Mouse (Mus musculus) CH12.LX (cell line): ENCODE measurements at regions not wholly inside any gene's neighbourhood (a gene's known extent, or its start where the extent isn't known, plus 50 kb on each side); places are given as distances from the start of the nearest gene placed in this dataset.

Experiments
- DNase-seq: peaks from one replicate; pipeline ENCODE4 v3.0.0-alpha.2; 2013; ENCODE audit errors: extremely low read depth
- H3K27ac ChIP-seq: 2 replicates; pipeline ENCODE4 v1.5.1; 2012; ENCODE audit warnings: low read depth, mild to moderate bottlenecking, control low read depth, moderate library complexity; ENCODE audit not compliant: insufficient read depth
- H3K27me3 ChIP-seq: replicated peaks from 2 replicates; pipeline ENCODE3; 2012; ENCODE audit warnings: inconsistent platforms
- H3K36me3 ChIP-seq, 2 experiments: replicated peaks in 1 of 2; 2 replicates each; pipeline versions ENCODE3 to v1.6.1; 2012; ENCODE audit warnings: inconsistent platforms in 1 of 2, low read length in 1 of 2, mild to moderate bottlenecking in 1 of 2, mixed read lengths in 1 of 2, moderate library complexity in 1 of 2; ENCODE audit not compliant: control insufficient read depth in 1 of 2, insufficient read depth in 1 of 2
- H3K4me1 ChIP-seq, 2 experiments: 2 replicates each; pipeline ENCODE4 v1.6.1; 2012; ENCODE audit warnings: inconsistent platforms in 1 of 2, moderate library complexity in 1 of 2; ENCODE audit not compliant: insufficient read depth in 2 of 2, control insufficient read depth in 1 of 2
- H3K4me2 ChIP-seq: 2 replicates; pipeline ENCODE4 v1.6.1; 2012; ENCODE audit warnings: low read depth, mild to moderate bottlenecking, control low read depth; ENCODE audit not compliant: poor library complexity, insufficient read depth, severe bottlenecking
- H3K4me3 ChIP-seq, 3 experiments: fragments of 150-350 bp in 1 of 3; sonication (generic) in 1 of 3; replicated peaks in 1 of 3; 2 replicates each; pipeline versions ENCODE3 to v1.5.1; 2011 to 2012; ENCODE audit warnings: low read depth in 2 of 3, low read length in 2 of 3, mild to moderate bottlenecking in 2 of 3, moderate library complexity in 2 of 3, control low read depth in 1 of 3, improper control_type of control experiment in 1 of 3, inconsistent platforms in 1 of 3, mixed read lengths in 1 of 3; ENCODE audit not compliant: poor library complexity in 1 of 3
- H3K79me2 ChIP-seq: replicated peaks from 2 replicates; pipeline ENCODE4 v1.6.1; 2012; ENCODE audit warnings: mild to moderate bottlenecking, moderate library complexity; ENCODE audit not compliant: control insufficient read depth, poor library complexity, insufficient read depth, severe bottlenecking; ENCODE audit errors: extremely low read depth
- H3K9ac ChIP-seq: 2 replicates; pipeline ENCODE4 v1.6.1; 2012; ENCODE audit warnings: low read depth, mild to moderate bottlenecking, control low read depth, moderate library complexity; ENCODE audit not compliant: insufficient read depth
- H3K9me3 ChIP-seq: replicated peaks from 2 replicates; pipeline ENCODE3; 2012; ENCODE audit warnings: low read length, inconsistent platforms, mixed read lengths
- CHD2 ChIP-seq: IDR thresholded peaks from 2 replicates; pipeline ENCODE4 v1.6.1; 2011; ENCODE audit warnings: low read length, improper control_type of control experiment
- E2F4 ChIP-seq: IDR thresholded peaks from 2 replicates; pipeline ENCODE4 v1.6.1; 2011; ENCODE audit warnings: low read depth, low read length, improper control_type of control experiment; ENCODE audit not compliant: insufficient replicate concordance
- ELF1 ChIP-seq: IDR thresholded peaks from 2 replicates; pipeline ENCODE4 v1.6.1; 2014; ENCODE audit warnings: low read depth, mild to moderate bottlenecking, inconsistent platforms, low read length, improper control_type of control experiment
- EP300 ChIP-seq: IDR thresholded peaks from 2 replicates; pipeline ENCODE4 v1.6.1; 2011; ENCODE audit warnings: low read length, improper control_type of control experiment
- ETS1 ChIP-seq: conservative IDR thresholded peaks from 2 replicates; pipeline ENCODE4 v1.6.1; 2012; ENCODE audit warnings: low read depth, mild to moderate bottlenecking, inconsistent platforms, low read length, improper control_type of control experiment, moderate library complexity
- GABPA ChIP-seq: IDR thresholded peaks from 2 replicates; pipeline ENCODE4 v1.6.1; 2012; ENCODE audit warnings: low read depth, low read length, improper control_type of control experiment, inconsistent platforms; ENCODE audit not compliant: insufficient replicate concordance
- JUND ChIP-seq: conservative IDR thresholded peaks from 2 replicates; pipeline ENCODE4 v1.6.1; 2011; ENCODE audit warnings: low read depth, low read length, improper control_type of control experiment
- KAT2A ChIP-seq: IDR thresholded peaks from 2 replicates; pipeline ENCODE4 v1.6.1; 2012; ENCODE audit warnings: low read length, improper control_type of control experiment, inconsistent platforms; ENCODE audit not compliant: insufficient replicate concordance
- MAFK ChIP-seq: IDR thresholded peaks from 2 replicates; pipeline ENCODE4 v1.6.1; 2011; ENCODE audit warnings: low read length, improper control_type of control experiment; ENCODE audit not compliant: insufficient replicate concordance
- MXI1 ChIP-seq: IDR thresholded peaks from 2 replicates; pipeline ENCODE4 v1.6.1; 2011; ENCODE audit warnings: mild to moderate bottlenecking, low read depth, low read length, improper control_type of control experiment
- MYC ChIP-seq: IDR thresholded peaks from 2 replicates; pipeline ENCODE4 v1.6.1; 2011; ENCODE audit warnings: low read depth, mild to moderate bottlenecking, improper control_type of control experiment, low read length
- NELFE ChIP-seq: IDR thresholded peaks from 2 replicates; pipeline ENCODE4 v1.6.1; 2011; ENCODE audit warnings: low read depth, low read length, improper control_type of control experiment
- NRF1 ChIP-seq: IDR thresholded peaks from 2 replicates; pipeline ENCODE4 v1.6.1; 2014; ENCODE audit warnings: low read depth, mild to moderate bottlenecking, inconsistent platforms, low read length, improper control_type of control experiment, moderate library complexity
- PAX5 ChIP-seq: IDR thresholded peaks from 2 replicates; pipeline ENCODE4 v1.6.1; 2012; ENCODE audit warnings: low read length, inconsistent platforms, mixed read lengths
- POLR2AphosphoS2 ChIP-seq: IDR thresholded peaks from 2 replicates; pipeline ENCODE4 v1.6.1; 2011; ENCODE audit warnings: low read depth, low read length, improper control_type of control experiment
- RCOR1 ChIP-seq: conservative IDR thresholded peaks from 2 replicates; pipeline ENCODE4 v1.6.1; 2012; ENCODE audit warnings: low read depth, mild to moderate bottlenecking, inconsistent platforms, low read length, improper control_type of control experiment
- SIN3A ChIP-seq: IDR thresholded peaks from 2 replicates; pipeline ENCODE4 v1.6.1; 2012; ENCODE audit warnings: low read length, improper control_type of control experiment, inconsistent platforms
- UBTF ChIP-seq: IDR thresholded peaks from 2 replicates; pipeline ENCODE4 v1.6.1; 2012; ENCODE audit warnings: low read depth, mild to moderate bottlenecking, inconsistent platforms, low read length, improper control_type of control experiment, moderate library complexity
- ZKSCAN1 ChIP-seq: IDR thresholded peaks from 2 replicates; pipeline ENCODE4 v1.6.1; 2012; ENCODE audit warnings: low read depth, inconsistent platforms, low read length, improper control_type of control experiment, borderline replicate concordance
- ZNF384 ChIP-seq: IDR thresholded peaks from 2 replicates; pipeline ENCODE4 v1.6.1; 2012; ENCODE audit warnings: low read depth, low read length, improper control_type of control experiment, inconsistent platforms
- dilution Hi-C: fragments of 300-500 bp; cut with MboI; formaldehyde crosslinking; loops from 2 replicates; pipeline ENCODE4 v1.14.3; 2020; ENCODE audit warnings: low sequenced_read_pairs; ENCODE audit not compliant: extremely low pct_unique_long_range_greater_than_20kb, extremely low pct_ligation_motif_present
- in situ Hi-C: fragments of 300-500 bp; cut with MboI; formaldehyde crosslinking; loops from 3 replicates; pipeline ENCODE4 v1.14.3; 2019; ENCODE audit warnings: low sequenced_read_pairs, low pct_ligation_motif_present, low pct_unique_long_range_greater_than_20kb, mixed read lengths

DNA sequence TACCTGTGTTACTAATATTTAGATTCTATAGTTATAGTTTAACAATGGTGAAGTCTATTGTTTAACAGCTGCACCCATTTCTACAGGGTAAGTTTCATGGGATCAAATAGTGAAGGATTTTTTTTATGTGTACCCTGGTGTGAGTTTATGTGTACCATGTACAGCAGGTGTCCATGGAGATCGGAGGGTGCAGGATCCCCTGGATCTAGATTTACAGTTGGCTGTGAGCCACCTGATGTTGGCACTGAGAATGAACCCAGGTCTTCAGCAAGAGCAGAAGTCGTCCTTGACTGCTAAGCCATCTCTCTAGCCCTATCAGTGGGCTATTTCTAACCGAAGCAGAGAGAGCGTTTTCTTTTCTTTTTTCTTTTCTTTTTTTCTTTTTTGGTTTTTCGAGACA is 162.4 kb upstream of the Lef1 start:
- DNase-seq, result no peak
- Histone ChIP-seq H3K4me2 (no peak overlapping the region), H3K9ac (no peak overlapping the region), H3K4me3 (no peak overlapping the region), H3K36me3 (no peaks in the 10 kb centered on the region), H3K9me3 (no peaks in the 10 kb centered on the region), H3K4me1 (peaks cover 0 to 4% of the 10 kb centered on the region in 2 experiments; a peak in 2 of 4 replicates), H3K79me2 (no peaks in the 10 kb centered on the region), H3K27ac (no peak overlapping the region)
- dilution Hi-C loops (no loop called here), in situ Hi-C loops (no loop called here)
- TF ChIP-seq EP300, result no peak
- no peak for TF ChIP-seq ELF1
- TF ChIP-seq NELFE, result no peak
- TF ChIP-seq SIN3A, result no peak
- no peak for TF ChIP-seq POLR2AphosphoS2
- no peak for TF ChIP-seq NRF1
- TF ChIP-seq PAX5, result no peak
- TF ChIP-seq MAFK, result no peak
- TF ChIP-seq ZKSCAN1, result no peak
- no peak for TF ChIP-seq RCOR1
- TF ChIP-seq ETS1, result no peak
- TF ChIP-seq, all 38 proteins: peak for 0
- no peaks in the 10 kb centered on the region for H3K27me3 ChIP-seq

DNA sequence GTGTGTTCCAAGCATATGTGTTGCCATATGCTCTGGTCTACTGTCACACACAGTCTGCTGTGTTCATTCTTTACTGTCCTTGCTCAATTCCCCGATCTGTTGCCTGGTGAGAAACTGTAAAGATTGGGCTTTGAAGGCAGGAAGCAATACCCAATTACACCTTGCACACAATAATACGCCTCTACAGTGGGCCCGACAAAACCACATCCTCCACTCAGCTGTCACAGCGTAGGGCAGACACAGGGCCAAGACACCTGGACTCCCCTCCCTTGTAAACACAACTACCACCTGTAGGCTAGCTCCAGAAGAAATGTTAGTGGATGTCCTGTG is 163.0 kb upstream of the Lef1 start:
- no peak for DNase-seq
- no peak overlapping the region for H3K4me3 ChIP-seq
- no peak overlapping the region for H3K9ac ChIP-seq
- peaks cover 0 to 4% of the 10 kb centered on the region in 2 experiments; a peak in 2 of 4 replicates for H3K4me1 ChIP-seq
- TF ChIP-seq MYC (no peak), UBTF (no peak), E2F4 (no peak), JUND (no peak), SIN3A (no peak), GABPA (no peak), ELF1 (no peak), KAT2A (no peak), ETS1 (no peak), MAFK (no peak), MXI1 (no peak), ZNF384 (no peak), CHD2 (no peak)
- TF ChIP-seq, all 38 proteins: peak for 0
- Histone ChIP-seq H3K9me3 (no peaks in the 10 kb centered on the region), H3K27ac (no peak overlapping the region), H3K79me2 (no peaks in the 10 kb centered on the region), H3K4me2 (no peak overlapping the region), H3K27me3 (no peaks in the 10 kb centered on the region), H3K36me3 (no peaks in the 10 kb centered on the region)
- dilution Hi-C loops (no loop called here), in situ Hi-C loops (no loop called here)
